Mouse (Mus musculus): Measurements from ENCODE around the gene Gm438.
"Not testable (repeated sequence)": the region's sequence is repeated elsewhere in the genome, so short reads cannot be mapped to it uniquely, and the experiment has no call there.

DNA sequence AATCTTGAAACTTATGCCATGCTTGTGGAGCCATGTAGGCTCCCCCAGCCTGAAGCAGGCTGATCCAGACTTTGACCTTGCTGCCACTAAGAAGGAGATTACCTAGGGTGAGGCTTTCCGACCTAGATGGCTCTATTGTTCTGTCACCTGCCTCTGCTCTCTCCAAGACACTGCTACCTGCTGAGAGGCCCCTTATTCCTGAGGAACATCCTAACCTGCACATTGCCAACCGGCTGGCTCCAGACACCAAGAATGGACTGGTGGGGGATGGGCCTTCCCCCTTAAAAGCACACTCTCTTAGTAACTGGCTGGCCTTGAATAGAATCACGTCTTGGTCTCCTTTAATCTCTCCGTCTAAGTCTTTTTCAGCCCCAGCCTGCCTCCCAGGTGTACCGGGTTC lies 20.8 kb upstream of the Gm438 start:
- not testable (repeated sequence) for TF ChIP-seq EP300 (IDR thresholded peaks at IDR 0.05; ENCODE audit: insufficient read depth, low read depth, low read length); CTCF (IDR thresholded peaks at IDR 0.05)
